Comparison of ENCODE assay signal across 28 mouse cellular contexts in the genomic region with DNA sequence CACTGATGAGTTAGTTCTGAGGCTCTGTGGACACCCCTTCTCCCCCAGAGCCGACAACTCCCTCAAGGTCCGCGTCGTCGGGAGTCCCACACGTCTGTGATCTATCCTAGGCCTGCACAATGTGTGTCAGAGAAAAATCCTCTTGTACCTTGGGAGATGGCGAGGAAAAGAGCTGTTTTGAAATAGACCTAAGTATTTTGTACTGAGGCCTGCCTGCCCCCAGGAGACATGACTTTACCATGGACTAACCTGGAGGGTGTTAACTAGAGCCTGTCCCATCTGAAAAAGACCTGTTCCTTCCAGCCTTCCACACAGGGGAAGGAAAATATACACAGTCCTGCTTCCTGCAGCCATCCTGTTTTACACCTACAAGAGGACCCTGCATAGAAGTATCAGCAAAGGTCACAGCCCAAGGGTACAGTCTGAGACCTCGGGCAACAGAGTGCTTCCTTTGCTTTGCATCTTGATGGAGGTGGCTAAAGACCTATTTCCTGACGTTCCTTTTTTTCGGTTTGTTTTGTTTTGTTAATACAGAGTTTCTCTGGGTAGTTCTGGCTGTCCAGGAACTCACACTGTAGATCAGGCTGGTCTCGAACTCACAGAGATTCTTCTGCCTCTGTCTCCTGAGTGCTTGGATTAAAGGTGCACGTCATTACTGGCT. TPM values are rescaled to one million over a fixed set of nuclear protein-coding genes. Genes with fewer than 3 reads are reported as not detected.
DNase-seq lines count a peak whose midpoint lies in the region; ATAC-seq and TF ChIP-seq lines count a peak whose summit lies in the region.
"Had no signal": no experiment of that assay in that cellular context is flagged by ENCODE, and none has a peak within 500 bp of the region (broad histone marks: within the 10 kb centered on the region; RNA-seq: fewer than 3 reads in every experiment).

No protein-coding gene starts in this region.

- H3K4me3 ChIP-seq in heart, embryonic 10.5 days: no peak overlapping the region
- no peak overlapping the region for H3K4me3 ChIP-seq in kidney, embryonic 15.5 days (replicated peaks)
- H3K4me3 ChIP-seq in lung, postnatal 0 days (ENCODE audit: low read depth, low read length): no peak overlapping the region
- H3K4me3 ChIP-seq: embryonic facial prominence, embryonic 12.5 days; erythroblast, embryonic 14.5 days; forebrain, embryonic 12.5 days; hindbrain, embryonic 13.5 days; limb, embryonic 15.5 days; myocyte; neural tube, embryonic 13.5 days had no signal

- H3K27me3 ChIP-seq in heart, embryonic 10.5 days (ENCODE audit: insufficient read depth, poor library complexity, severe bottlenecking): no peaks in the 10 kb centered on the region
- H3K27me3 ChIP-seq in kidney, embryonic 15.5 days: no peaks in the 10 kb centered on the region
- no peaks in the 10 kb centered on the region for H3K27me3 ChIP-seq in lung, postnatal 0 days (replicated peaks; ENCODE audit: insufficient read depth, low read length)
- H3K27me3 ChIP-seq: embryonic facial prominence, embryonic 12.5 days; forebrain, embryonic 12.5 days; hindbrain, embryonic 13.5 days; limb, embryonic 15.5 days; neural tube, embryonic 13.5 days; Patski had no signal

- no peak overlapping the region for H3K9ac ChIP-seq in kidney, embryonic 15.5 days
- no peak overlapping the region for H3K9ac ChIP-seq in lung, postnatal 0 days (replicated peaks; ENCODE audit: low read depth)
- H3K9ac ChIP-seq: embryonic facial prominence, embryonic 12.5 days; forebrain, embryonic 12.5 days; hindbrain, embryonic 13.5 days; limb, embryonic 15.5 days; liver, embryonic 14.5 days; neural tube, embryonic 13.5 days had no signal

- no peak for ATAC-seq in kidney, embryonic 15.5 days (replicated peaks; ENCODE audit: low FRiP score)
- ATAC-seq in lung, postnatal 0 days: no peak
- ATAC-seq: activated CD4-positive, CD25-positive, alpha-beta regulatory T cell, adult 4 months; CD4-positive, CD25-positive, alpha-beta regulatory T cell, adult 4 months; inflammation-experienced regulatory T-cells, adult 6 months; midbrain, embryonic 16.5 days; Patski had no signal

- TF ChIP-seq CTCF in lung, postnatal 0 days (IDR thresholded peaks at IDR 0.05): no peak

- no peaks in the 10 kb centered on the region for H3K9me3 ChIP-seq in heart, embryonic 10.5 days
- no peaks in the 10 kb centered on the region for H3K9me3 ChIP-seq in kidney, embryonic 15.5 days (replicated peaks)
- H3K9me3 ChIP-seq in lung, postnatal 0 days (ENCODE audit: low read length): no peaks in the 10 kb centered on the region
- H3K9me3 ChIP-seq: embryonic facial prominence, embryonic 12.5 days; forebrain, embryonic 12.5 days; hindbrain, embryonic 13.5 days; limb, embryonic 15.5 days; neural tube, embryonic 13.5 days had no signal

- WGBS in heart, embryonic 10.5 days: 68% methylated on average over 12 of the region's 12 CpGs
- WGBS in kidney, embryonic 15.5 days: 68% methylated on average over 12 of the region's 12 CpGs
- 53% methylated on average over 12 of the region's 12 CpGs for WGBS in lung, postnatal 0 days

- peak overlapping the region; percentile 56; the same call in 1 of the 2 replicates for H3K27ac ChIP-seq in heart, embryonic 10.5 days
- H3K27ac ChIP-seq in kidney, embryonic 15.5 days: peak overlapping the region; percentile 30; the same call in 1 of the 2 replicates
- H3K27ac ChIP-seq in lung, postnatal 0 days (ENCODE audit: low read length): peak overlapping the region; percentile 52
- H3K27ac ChIP-seq: embryonic facial prominence, embryonic 12.5 days; forebrain, embryonic 12.5 days; hindbrain, embryonic 13.5 days; limb, embryonic 15.5 days; liver, embryonic 14.5 days; neural tube, embryonic 13.5 days had no signal

- TF ChIP-seq EP300 in lung, postnatal 0 days (IDR thresholded peaks at IDR 0.05): no peak

- no peaks in the 10 kb centered on the region for H3K36me3 ChIP-seq in heart, embryonic 10.5 days
- no peaks in the 10 kb centered on the region for H3K36me3 ChIP-seq in kidney, embryonic 15.5 days
- H3K36me3 ChIP-seq in lung, postnatal 0 days (ENCODE audit: insufficient read depth, low read length): no peaks in the 10 kb centered on the region
- H3K36me3 ChIP-seq: embryonic facial prominence, embryonic 12.5 days; forebrain, embryonic 12.5 days; G1E; hindbrain, embryonic 13.5 days; limb, embryonic 15.5 days; neural tube, embryonic 13.5 days had no signal

- peaks cover 10% of the 10 kb centered on the region; the same call in 1 of the 2 replicates for H3K4me1 ChIP-seq in heart, embryonic 10.5 days
- H3K4me1 ChIP-seq in kidney, embryonic 15.5 days: peaks cover 15% of the 10 kb centered on the region
- peaks cover 3% of the 10 kb centered on the region; the same call in 1 of the 2 replicates for H3K4me1 ChIP-seq in lung, postnatal 0 days (ENCODE audit: insufficient read depth, low read depth, low read length)
- H3K4me1 ChIP-seq: forebrain, embryonic 12.5 days had no signal

- no peak for DNase-seq in heart, embryonic 10.5 days (ENCODE audit: low spot score)
- DNase-seq in heart, adult 18-20 months: no peak
- DNase-seq in kidney, adult 8-10 months: no peak
- no peak for DNase-seq in lung, postnatal 0 days (ENCODE audit: low spot score)
- no peak for DNase-seq in lung, postnatal 36 days
- DNase-seq in layer of hippocampus, adult 8-10 months (ENCODE audit: low spot score in 2 of 2): no peak
- DNase-seq: adrenal gland, postnatal 10 days; cerebellum, adult 18-20 months; cerebellum, postnatal 14 days; gastrocnemius, postnatal 25 days; heart, postnatal 10 days; kidney, postnatal 10 days; retina, postnatal 1 day had no signal

- no peak overlapping the region for H3K4me2 ChIP-seq in kidney, embryonic 15.5 days
- no peak overlapping the region for H3K4me2 ChIP-seq in lung, postnatal 0 days (replicated peaks; ENCODE audit: low read depth, low read length)
- H3K4me2 ChIP-seq: embryonic facial prominence, embryonic 12.5 days; forebrain, embryonic 12.5 days; hindbrain, embryonic 13.5 days; limb, embryonic 15.5 days; neural tube, embryonic 13.5 days had no signal

RNA-seq across cellular contexts. Expression of a gene that starts 10.4 kb away (rescaled TPM):
- 4.3 and 4.5 TPM in 2 replicates for polyA plus RNA-seq in heart, embryonic 10.5 days (2016; fragmentation: Nextera tagmentation; extraction: Ambion mirVana)
- 1 to 10 TPM; 1.0 to 2.9 TPM for total RNA-seq in heart, adult 18-20 months (2021)
- 2.8 and 6.7 TPM in 2 replicates for polyA plus RNA-seq in kidney, embryonic 15.5 days (2015; fragmentation: Nextera tagmentation; extraction: Ambion mirVana)
- 8.0 and 8.3 TPM in 2 replicates for polyA plus RNA-seq in lung, postnatal 0 days (2015; fragmentation: Nextera tagmentation; extraction: Ambion mirVana)
- total RNA-seq in layer of hippocampus, adult 8-10 months (2022): 1 to 10 TPM in 3 of 4 experiments, not detected in 1; 1.7 to 4.3 (median 3.3) TPM

RNA-seq across cellular contexts. Expression of a gene that starts 14.1 kb away (rescaled TPM):
- 24.2 and 32.9 TPM in 2 replicates for polyA plus RNA-seq in heart, embryonic 10.5 days (2016; fragmentation: Nextera tagmentation; extraction: Ambion mirVana)
- total RNA-seq in heart, adult 18-20 months (2021): 10 to 100 TPM; 48.1 to 54.5 TPM
- polyA plus RNA-seq in kidney, embryonic 15.5 days (2015; fragmentation: Nextera tagmentation; extraction: Ambion mirVana): 14.4 and 17.9 TPM in 2 replicates
- 11.4 and 12.4 TPM in 2 replicates for polyA plus RNA-seq in lung, postnatal 0 days (2015; fragmentation: Nextera tagmentation; extraction: Ambion mirVana)
- 10 to 100 TPM; 10.1 to 14.1 (median 11.2) TPM for total RNA-seq in layer of hippocampus, adult 8-10 months (2022)
- polyA plus RNA-seq: G1E had no signal
